Mouse (Mus musculus): ENCODE data around the gene Arid3b.

The Arid3b gene

DNA sequence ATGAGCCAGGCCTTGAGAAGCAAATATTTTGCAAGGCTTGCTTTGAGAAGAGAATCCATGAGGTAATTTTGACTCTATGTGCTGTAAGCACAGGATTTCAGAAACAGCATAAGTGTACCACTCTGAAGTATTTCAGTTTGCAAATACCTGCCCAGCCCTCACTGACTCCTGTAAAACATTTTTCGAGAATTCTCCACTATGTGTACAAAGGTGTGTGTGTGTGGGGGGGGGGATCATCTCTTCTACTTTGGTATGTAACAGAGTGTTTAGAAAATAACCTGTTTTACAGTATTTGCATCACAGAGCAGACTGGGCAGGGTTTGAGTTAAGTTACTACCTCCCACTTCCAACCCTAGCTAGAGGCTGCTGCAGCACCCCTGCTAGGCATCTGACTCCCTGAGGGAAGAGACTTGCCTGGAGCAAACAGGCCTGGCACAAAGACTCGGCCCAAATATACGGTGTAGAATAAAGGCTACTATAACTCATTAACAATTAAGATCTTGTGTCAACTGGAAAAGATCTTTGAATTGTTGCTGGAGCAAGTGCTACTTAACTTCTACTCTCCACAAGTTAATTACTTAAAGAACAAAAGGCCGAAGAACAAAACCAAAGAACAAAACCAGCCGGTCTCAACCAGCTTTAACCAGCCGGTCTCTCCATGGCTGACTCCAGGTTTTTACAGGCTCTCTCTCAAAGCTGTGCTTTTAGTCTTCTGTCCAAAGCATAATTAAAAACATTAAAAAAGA is 6.6 kb downstream of the Arid3b start:
- DNase-seq (ENCODE audit: low read depth, low spot score): peak; percentile 89

DNA sequence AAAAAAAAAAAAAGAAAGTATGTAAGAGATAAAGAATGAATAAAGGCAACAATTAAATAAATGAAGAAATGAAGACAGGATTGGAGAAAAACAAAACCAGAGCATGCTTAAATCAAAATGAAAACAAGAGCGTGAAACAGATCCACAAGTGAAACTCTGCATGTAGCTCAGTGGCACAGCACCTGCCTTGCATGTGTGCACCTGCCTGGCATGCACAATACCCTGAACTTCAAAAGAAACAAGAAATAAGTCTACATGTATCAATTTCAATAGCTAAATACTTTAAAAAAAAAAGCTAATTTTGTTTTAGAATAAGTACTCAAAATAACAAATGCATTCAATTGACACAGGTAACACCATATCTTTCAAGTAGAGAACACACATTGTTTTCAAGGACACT is 13.2 kb downstream of the Arid3b start:
- no peak for DNase-seq (ENCODE audit: low read depth, low spot score)

DNA sequence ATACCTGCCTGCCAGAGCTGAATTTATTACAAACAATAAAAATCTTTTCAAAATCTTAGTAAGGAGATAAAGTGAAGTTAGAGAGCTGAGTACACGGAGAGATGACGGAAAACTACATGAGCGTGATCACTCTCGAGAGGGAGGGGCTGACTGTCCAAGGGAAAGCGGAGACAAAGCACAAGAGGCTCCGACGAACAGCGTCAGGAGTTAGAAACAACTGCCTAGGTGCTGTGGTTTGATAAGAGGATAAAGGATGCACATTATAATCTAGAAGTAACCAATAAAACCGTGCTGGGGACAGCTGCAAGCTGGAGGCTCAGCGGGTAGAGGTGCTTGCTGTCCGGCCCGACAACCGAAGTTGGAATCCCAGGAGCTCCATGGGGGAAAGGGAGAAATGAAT is 13.8 kb downstream of the Arid3b start:
- DNase-seq (ENCODE audit: low read depth, low spot score): no peak

DNA sequence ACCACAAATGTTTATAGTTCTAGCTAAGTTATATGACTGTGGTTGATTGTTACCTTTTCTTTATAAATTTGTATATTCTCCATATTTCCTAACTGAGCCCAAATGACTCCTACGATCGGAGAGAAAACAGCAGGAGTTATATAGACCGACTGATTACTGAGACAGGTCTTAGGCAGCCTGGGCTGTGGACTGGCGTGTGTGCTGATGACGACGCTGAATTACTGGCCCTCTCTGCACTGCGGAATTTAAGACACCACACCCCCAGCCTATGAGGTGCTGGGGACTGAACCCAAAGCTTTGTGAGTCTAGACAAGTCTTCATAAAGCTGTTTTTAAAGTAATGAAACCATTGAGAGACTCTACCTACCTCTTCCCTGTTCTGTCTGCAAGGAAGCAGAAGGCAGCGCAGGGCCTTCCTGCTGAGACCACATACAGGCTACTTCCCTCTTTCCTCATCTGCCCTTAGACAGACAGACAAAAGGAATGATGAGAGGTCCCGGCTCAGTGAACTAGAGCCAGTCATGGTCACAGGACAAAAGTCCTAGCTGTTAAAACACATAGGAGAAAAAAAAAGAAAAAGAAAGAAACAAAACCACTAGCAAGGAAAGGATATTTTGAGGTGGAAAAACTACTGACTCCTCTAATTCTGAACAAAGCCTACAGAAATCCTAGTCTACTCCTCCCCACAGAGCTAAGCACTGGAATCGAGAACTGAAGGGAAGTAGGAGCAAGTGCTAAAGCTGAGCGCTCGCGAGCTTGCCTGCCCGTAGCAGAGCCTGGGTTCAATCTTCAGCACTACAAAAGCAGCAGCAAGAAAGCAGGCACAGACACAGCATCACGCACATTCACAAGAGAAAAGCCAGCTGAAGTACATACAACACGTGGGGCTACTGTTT is 16.2 kb downstream of the Arid3b start:
- DNase-seq (ENCODE audit: low read depth, low spot score): no peak

DNA sequence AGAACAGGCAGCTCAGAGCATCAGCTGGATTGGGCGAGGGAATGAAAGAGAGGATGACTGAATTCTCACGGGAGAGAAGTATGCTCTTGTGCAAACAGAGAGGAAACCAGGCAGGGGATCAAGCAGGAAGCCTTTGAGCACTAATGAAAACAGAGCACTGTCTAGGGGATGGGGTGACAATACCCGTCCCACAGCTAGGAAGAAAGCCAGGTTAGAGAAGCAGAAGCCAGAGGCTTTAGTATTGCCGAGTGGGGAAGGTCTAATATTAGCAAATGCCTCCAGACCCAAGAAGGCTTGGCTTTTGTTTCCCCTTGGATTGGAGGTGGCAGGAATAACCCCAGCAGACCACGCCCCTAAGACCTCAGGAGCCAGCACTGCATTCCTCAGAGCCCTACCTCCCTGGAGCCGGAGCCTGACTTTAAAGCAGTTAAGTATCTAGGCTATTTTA is 19.3 kb downstream of the Arid3b start:
- DNase-seq (ENCODE audit: low read depth, low spot score): peak; percentile 67

DNA sequence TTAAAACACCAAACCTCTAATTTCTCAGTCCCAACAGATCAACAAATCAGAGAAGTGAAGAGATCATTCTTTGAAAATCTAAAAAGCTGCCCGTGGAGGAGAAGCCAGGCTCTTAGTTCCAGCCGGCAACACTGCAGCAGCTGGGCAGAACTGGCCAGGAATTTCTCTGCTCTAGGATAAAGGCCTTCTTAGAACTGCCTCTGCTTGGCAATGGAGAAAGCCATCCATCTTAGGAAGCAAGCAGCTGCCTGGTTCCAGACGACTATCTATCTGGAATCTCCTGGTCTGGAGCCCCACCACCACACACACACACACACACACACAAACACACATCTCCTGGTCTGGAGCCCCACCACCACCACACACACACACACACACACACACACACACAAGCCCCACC is 21.7 kb downstream of the Arid3b start:
- DNase-seq (ENCODE audit: low read depth, low spot score): no peak

DNA sequence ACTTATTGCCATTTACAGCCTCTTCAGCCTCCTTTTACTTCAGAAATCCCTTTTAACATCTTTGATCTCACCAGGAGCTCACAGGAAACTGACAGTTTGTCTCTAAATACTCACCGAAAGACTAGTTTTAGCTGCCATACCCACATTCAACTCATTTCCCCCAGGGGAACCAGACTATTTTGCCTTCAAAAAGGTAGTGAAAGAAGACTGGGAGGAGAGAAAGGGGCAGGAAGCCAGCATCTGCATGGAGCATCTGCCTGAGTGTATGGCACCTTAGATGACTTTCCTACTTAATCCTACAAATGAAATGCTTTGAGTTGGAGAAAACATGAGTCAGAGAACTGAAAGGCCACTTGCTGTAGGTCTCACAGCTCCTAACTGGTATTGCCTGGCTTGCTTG is 22.6 kb downstream of the Arid3b start:
- DNase-seq (ENCODE audit: low read depth, low spot score): no peak

DNA sequence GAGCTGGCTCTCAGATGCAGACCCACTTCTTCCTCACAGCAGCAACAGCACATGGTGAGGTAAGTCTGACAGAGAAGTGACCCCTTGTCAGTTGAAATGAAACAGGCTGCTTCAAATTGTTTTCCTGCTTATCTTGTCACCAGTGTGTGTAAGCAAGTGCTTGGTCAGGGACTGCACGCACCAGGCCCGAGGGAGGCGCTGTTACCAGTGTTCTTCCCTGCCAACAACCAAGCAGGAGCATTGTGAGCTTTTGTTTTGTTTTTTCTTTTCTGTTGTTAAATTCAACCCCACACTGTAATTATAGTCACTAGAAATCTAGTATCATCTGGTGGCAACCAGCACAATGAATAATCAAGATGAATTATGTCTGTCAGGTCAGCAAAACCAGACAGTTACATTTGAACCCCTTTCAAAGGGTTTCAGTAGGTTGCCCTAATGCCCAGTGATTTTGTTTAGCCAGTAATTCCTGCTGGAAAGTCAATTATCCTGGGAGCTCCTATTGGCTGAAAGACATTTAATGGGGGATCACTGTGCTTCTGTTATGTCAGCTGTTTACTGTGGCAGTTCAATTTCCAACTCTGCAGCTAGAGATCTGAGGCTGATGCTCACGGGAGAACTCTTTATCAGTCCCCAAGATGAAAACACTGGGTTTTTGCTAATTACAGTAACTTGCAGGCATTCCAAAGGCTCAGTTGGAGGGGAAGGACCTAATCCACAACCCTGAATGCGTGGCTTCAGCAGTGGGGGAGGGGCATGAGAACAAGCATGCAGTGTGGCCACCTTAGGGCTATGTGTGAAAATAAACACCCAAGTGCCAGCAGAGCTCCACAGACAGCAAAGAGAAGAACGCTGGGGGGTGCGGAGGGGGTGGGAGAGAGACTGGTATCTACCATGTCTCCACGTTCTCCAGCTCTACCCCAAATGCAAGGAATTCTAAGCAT is 24.5 kb downstream of the Arid3b start:
- DNase-seq (ENCODE audit: low read depth, low spot score): no peak

DNA sequence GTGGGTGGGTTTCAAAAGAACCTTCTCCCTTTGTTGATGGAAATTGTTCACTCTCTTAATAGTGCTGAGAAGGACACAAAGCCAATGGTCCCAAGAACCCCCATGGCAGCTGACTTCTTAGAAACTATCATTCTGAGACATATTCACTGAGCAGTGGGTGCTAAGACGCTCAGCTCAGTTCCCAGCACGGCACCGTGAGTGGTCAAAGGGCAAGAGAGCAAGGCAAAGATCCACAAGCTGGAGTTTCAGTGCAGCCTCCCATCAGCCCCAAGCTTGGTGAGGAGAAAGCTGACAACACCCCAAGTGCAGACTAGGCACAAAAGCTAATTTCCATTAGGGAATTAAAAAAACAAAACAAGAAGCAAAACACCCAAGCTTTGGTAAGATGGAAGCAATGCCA is 25.9 kb downstream of the Arid3b start:
- no peak for DNase-seq (ENCODE audit: low read depth, low spot score)

DNA sequence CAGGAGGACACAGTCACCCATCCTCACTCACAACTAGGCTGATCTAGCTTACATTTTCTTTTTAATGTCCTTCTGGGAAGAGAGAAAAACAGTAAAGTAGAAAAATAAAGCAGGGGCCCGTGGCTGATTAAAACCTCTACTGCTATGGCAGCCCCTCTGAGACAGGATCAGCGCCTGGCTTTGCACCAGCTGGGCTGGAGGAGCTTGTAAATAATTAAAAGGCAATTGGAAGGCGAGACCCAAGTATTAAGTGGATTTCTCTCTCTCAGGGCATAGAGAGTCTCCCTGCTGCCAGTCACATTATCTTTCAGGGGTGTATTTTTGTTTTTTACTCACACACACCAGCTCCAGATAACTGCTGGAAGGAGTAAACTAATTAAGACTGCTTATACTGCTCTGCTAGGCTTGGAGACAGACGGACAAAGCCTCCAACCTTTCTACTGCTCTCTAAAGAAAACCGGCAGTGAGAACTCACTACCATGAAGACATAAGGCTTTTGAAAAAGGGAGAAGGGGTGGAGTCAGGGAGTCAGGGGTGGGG is 27.8 kb downstream of the Arid3b start:
- no peak for DNase-seq (ENCODE audit: low read depth, low spot score)

DNA sequence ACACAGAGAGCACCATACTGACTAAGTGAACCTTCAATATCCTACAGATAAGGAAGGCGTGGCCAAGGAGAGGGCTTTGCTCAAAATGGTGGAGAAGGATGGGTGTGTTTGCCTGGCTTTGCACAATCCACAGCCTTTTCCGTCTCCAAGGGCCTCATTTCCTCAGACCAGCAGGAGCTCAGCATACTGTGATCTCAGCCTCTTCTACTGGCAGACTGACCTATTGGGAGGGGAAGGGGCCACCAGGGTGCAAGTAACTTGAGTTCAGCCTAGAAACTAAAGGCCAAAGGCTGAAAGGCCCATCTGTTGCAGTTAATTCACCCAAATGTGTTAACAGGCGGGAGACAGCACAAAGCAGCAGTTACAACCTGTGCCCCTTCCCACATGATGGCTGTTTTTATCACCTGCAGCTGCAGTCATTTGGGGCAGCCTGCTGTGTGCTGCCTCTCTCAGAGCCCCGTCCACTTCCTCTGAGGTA is 29.4 kb downstream of the Arid3b start:
- DNase-seq (ENCODE audit: low read depth, low spot score): peak; percentile 43

DNA sequence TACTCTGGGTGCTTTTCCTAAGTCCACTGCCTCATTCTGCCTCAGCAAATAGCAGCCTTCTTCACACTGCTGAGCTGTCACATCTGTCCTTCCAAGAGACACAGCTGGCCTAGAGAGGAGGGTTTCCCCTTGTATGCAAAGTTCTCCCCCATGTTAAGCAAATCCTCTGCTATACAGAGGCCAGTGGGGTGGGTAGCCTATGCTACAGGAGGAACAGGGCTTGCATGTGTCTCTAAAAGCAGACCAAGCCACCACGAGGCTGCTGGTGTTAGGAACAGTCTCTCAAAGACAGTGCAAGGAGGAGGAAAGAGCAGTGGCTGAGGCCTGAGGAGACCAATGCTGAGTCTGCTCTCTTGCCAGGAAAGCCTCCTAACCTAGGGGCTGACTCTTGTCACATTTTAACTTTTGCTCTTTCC is 30.5 kb downstream of the Arid3b start:
- DNase-seq (ENCODE audit: low read depth, low spot score): no peak

DNA sequence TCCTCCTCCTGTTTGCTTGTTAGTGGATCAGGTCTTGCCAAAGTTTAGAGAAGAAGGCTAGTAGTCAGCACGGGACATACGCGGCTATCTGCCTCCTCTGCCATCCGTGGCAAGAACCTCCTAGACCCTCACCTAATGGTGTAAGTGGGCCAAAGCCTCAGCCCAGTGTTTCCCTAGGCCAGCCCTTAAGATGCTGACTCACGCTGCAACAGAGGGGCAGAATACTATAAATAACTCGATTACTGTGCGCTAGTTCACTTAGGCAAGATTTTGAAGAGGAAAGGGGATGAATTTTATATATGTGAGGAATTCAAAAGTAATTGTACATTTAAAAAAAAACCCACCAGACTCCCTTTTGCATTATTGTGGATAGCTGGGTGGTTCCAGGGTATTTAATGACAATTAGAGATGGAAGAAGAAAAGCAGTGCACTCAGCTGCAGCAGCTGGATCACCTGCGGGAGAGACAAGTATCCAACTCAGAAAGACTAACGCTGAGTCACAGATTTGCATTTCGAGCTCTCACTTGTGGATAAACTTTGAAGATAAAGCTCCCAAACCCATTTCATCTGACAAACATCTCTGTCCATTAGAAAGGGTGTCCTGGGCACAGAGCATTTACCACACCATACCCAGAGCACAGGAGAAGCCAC is 31.4 kb downstream of the Arid3b start:
- DNase-seq (ENCODE audit: low read depth, low spot score): no peak

DNA sequence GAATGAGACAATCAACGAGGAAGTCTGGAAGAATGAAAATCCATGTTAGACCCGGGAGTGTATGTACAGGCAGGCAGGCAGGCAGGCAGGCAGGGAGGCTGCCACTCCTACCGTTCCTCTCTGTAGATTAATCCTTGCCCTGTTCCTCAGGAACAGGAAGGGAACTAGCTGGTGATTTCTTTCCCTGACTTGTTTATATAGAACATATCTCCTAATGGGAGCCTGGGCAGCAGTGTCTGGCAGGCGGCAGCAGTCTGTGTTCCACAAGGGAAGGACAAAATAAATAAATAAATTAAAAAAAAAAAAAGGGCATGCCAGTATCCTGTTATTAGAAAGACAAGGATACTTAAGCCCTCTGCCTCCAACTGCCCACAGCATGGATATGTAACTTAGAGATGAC is 32.8 kb downstream of the Arid3b start:
- DNase-seq (ENCODE audit: low read depth, low spot score): no peak

DNA sequence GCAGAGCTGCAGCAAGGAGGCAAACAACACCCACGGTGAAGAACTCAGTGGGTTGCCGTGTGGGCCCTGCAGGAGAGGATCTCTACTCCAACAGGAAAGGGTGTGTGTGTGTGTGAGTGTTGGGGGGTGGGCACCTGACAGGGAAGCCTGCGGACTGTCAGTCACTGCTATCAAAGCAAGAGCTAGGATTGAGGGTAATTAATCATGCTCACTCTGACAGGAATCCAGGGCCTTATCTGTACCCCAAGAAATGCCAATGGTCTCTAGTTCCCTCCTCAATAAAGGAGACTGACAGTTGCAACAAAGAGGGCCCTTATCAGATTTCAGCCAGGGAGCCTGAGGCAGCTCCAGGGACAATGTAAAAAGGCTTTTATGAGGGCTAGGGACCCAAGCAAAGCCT is 33.5 kb downstream of the Arid3b start:
- DNase-seq (ENCODE audit: low read depth, low spot score): no peak

DNA sequence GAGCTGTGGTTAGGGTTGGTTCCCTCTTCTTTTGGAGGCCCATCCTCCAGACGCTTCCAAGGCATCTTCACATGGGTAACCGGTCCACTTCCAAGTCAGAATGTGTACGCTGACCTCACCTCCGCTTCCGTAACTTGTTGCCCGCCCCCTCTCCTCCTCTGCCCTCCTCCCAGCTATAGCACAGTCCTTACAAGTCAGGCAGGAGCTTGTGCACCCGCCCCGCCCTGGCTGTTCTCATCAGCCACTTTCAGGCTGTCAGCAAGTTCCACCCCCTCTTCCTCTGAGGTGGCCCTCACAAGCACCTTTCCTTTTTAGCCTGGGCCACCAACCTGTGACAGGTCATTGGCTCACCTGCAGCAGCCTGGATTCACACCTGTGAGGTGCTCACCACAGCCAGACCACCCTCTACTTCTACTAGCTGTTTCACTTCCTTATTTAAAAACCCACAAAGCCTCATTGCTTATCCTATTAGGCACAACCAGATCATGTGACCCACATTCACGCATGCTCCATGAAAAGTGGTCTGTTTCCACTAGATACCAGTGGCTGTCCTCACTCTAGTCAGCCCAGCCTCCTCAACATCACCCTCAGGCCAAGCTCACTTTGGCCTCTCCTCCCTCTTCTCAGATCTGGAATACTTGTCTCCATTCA is 36.1 kb downstream of the Arid3b start:
- no peak for DNase-seq (ENCODE audit: low read depth, low spot score)

DNA sequence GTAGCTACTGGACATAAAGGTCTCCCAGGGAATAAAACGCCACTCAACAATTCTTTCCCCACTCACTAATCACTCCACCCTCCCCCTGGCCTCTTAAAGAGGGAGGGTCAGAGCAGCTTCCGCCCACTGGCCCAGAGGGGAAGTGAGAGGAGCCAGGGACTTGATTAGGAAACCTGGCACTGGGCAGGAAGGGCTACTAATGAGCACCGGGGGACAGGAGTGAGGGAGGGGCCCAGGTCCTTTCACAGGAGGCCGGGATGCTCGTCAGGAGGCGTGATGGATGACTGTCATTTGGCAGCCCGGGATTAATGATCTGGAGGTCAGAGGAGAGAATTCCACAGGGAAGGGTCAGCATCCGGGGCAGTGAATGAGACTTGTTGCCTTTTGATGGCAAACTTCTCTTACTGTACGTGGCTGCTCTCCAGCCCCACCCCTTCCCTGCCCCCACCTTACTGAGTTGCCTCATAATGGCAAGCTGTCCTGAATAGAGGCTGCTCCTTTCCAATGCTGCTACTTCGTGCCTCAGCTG is 37.8 kb downstream of the Arid3b start:
- peak; percentile 15 for DNase-seq (ENCODE audit: low read depth, low spot score)

DNA sequence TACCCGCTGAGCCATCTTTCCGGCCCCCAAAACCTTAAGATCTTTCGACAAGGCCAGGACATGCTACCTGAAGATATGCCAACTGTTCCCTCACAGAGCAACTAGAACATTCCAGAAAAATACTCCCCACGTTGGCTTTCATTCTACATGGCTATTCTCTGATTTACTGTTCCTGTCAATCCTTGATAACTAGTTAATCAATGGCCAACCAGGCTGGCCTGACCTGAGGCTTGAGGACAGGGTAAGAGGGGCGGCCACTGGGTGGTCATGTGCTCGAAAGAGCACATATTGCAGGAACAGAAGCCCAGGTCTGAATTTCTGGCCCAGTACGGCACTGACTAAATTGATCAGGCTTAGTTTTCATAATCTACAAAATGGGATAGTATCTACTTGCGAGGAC is 39.1 kb downstream of the Arid3b start:
- DNase-seq (ENCODE audit: low read depth, low spot score): no peak

DNA sequence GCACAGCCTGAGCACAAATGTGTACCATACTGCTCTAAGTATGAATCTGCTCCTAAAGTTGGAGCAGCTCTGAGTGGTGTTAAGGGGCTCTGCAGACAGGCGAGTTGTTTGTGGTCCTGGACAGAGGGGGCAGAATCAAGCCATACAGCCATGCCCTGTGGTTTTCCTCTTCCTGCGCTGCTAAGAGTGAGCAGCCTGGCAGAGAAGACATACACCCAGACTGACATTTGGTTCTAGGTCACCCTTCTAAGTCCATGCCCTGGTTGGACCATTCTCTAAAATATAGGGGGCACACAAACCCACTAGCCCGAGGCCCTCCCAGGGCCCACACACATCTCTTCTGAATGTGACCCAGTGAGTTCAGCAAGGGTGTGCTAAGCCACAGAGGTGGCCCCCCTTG is 46.9 kb downstream of the Arid3b start:
- no peak for DNase-seq (ENCODE audit: low read depth, low spot score)

DNA sequence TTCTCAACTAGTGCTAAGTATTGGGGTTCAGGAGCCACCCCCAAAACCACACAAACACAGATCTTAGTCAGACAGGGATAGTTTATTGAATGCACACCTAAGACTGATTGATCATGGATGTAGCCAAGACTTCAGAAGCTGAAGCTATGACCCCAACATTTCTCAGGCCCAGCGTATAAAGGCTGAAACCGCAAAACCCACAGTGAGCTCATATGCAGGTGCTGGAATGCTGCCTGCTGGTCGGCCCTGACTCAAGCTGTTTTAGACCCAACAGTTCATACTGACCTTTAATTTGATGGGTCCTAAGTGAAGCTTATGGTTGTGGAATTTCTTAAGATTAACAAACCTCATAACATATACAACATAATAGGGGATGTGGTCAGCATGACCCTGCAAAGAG is 53.9 kb downstream of the Arid3b start:
- DNase-seq (ENCODE audit: low read depth, low spot score): no peak
